Mouse (Mus musculus): Measurements from ENCODE around the gene Nufip1. TPM values are rescaled to one million over a fixed set of nuclear protein-coding genes. Genes with fewer than 3 reads are reported as not detected.
A peak's percentile ranks its signal among the peaks of the same experiment; 100 is the strongest.

Gene Nufip1
- total and polyA plus RNA-seq, 3 experiments = 8.5 to 18.1 (median 11.8) TPM

GRCm38 (mm10) chr14:76145868-76146267 is 35.2 kb downstream of the Nufip1 start:
- Histone ChIP-seq H3K4me3 (ENCODE audit: low read depth, low read length) (peak overlapping the region; percentile 57; the same call in 1 of the 2 replicates), H3K27me3 (ENCODE audit: insufficient read depth, low read length) (peaks cover 5% of the 10 kb centered on the region; the same call in 1 of the 2 replicates), H3K4me1 (ENCODE audit: insufficient read depth, low read depth, low read length) (peaks cover 61% of the 10 kb centered on the region), H3K9me3 (replicated peaks) (no peaks in the 10 kb centered on the region), H3K36me3 (replicated peaks) (no peaks in the 10 kb centered on the region)
- TF ChIP-seq GATA2 (IDR thresholded peaks at IDR 0.05; ENCODE audit: borderline replicate concordance, low read depth, low read length) = no peak
- no peak for TF ChIP-seq GATA1 (IDR thresholded peaks at IDR 0.05; ENCODE audit: borderline replicate concordance, low read length)
- TF ChIP-seq POLR2AphosphoS5 (IDR thresholded peaks at IDR 0.05; ENCODE audit: insufficient replicate concordance, low read depth, low read length) = no peak
- TF ChIP-seq TAL1 (conservative IDR thresholded peaks at IDR 0.05; ENCODE audit: low read depth, low read length) = peak; percentile 91
- ATAC-seq (ENCODE audit: extremely low read depth, insufficient number of reproducible peaks, low FRiP score, poor library complexity, severe bottlenecking) (peak; percentile 83), DNase-seq (ENCODE audit: low spot score) (peak; percentile 21)

GRCm38 (mm10) chr14:76147061-76147460 is 36.4 kb downstream of the Nufip1 start:
- DNase-seq (ENCODE audit: low spot score) = no peak
- Histone ChIP-seq H3K4me1 (ENCODE audit: insufficient read depth, low read depth, low read length) (peaks cover 68% of the 10 kb centered on the region), H3K36me3 (replicated peaks) (no peaks in the 10 kb centered on the region), H3K4me3 (ENCODE audit: low read depth, low read length) (no peak overlapping the region; the same call in 1 of the 2 replicates), H3K9me3 (replicated peaks) (no peaks in the 10 kb centered on the region), H3K27me3 (ENCODE audit: insufficient read depth, low read length) (peaks cover 5% of the 10 kb centered on the region; the same call in 1 of the 2 replicates)
- TF ChIP-seq CTCF (IDR thresholded peaks at IDR 0.05; ENCODE audit: low read depth, low read length) = no peak
- TF ChIP-seq POLR2AphosphoS5 (IDR thresholded peaks at IDR 0.05; ENCODE audit: insufficient replicate concordance, low read depth, low read length) = no peak
- no peak for TF ChIP-seq GATA2 (IDR thresholded peaks at IDR 0.05; ENCODE audit: borderline replicate concordance, low read depth, low read length)
- TF ChIP-seq TAL1 (conservative IDR thresholded peaks at IDR 0.05; ENCODE audit: low read depth, low read length) = no peak
- TF ChIP-seq GATA1 (IDR thresholded peaks at IDR 0.05; ENCODE audit: borderline replicate concordance, low read length) = no peak
- ATAC-seq (ENCODE audit: extremely low read depth, insufficient number of reproducible peaks, low FRiP score, poor library complexity, severe bottlenecking) = no peak

- TF ChIP-seq CTCF (IDR thresholded peaks at IDR 0.05; ENCODE audit: low read depth, low read length) (no peak), POLR2AphosphoS5 (IDR thresholded peaks at IDR 0.05; ENCODE audit: insufficient replicate concordance, low read depth, low read length) (no peak), TAL1 (conservative IDR thresholded peaks at IDR 0.05; ENCODE audit: low read depth, low read length) (no peak), GATA1 (IDR thresholded peaks at IDR 0.05; ENCODE audit: borderline replicate concordance, low read length) (no peak)
- H3K27me3 ChIP-seq (ENCODE audit: insufficient read depth, low read length) = peaks cover 5% of the 10 kb centered on the region; the same call in 1 of the 2 replicates
- ATAC-seq (ENCODE audit: extremely low read depth, insufficient number of reproducible peaks, low FRiP score, poor library complexity, severe bottlenecking) = no peak
- H3K36me3 ChIP-seq (replicated peaks) = no peaks in the 10 kb centered on the region
- peaks cover 68% of the 10 kb centered on the region for H3K4me1 ChIP-seq (ENCODE audit: insufficient read depth, low read depth, low read length)
- no peak for DNase-seq (ENCODE audit: low spot score)
- no peak overlapping the region for H3K4me3 ChIP-seq (ENCODE audit: low read depth, low read length)
- no peaks in the 10 kb centered on the region for H3K9me3 ChIP-seq (replicated peaks)
These were observed 37.6 kb downstream of the Nufip1 start for GRCm38 (mm10) chr14:76148294-76148693.

GRCm38 (mm10) chr14:76149531-76150179 is 39.0 kb downstream of the Nufip1 start:
- DNase-seq (ENCODE audit: low spot score) (no peak), ATAC-seq (ENCODE audit: extremely low read depth, insufficient number of reproducible peaks, low FRiP score, poor library complexity, severe bottlenecking) (no peak)
- H3K4me3 ChIP-seq (ENCODE audit: low read depth, low read length) = peak overlapping the region; percentile 27; the same call in 1 of the 2 replicates
- TF ChIP-seq TAL1 (conservative IDR thresholded peaks at IDR 0.05; ENCODE audit: low read depth, low read length) (no peak), GATA2 (IDR thresholded peaks at IDR 0.05; ENCODE audit: borderline replicate concordance, low read depth, low read length) (no peak), GATA1 (IDR thresholded peaks at IDR 0.05; ENCODE audit: borderline replicate concordance, low read length) (no peak), POLR2AphosphoS5 (IDR thresholded peaks at IDR 0.05; ENCODE audit: insufficient replicate concordance, low read depth, low read length) (no peak), CTCF (IDR thresholded peaks at IDR 0.05; ENCODE audit: low read depth, low read length) (no peak)
- H3K9me3 ChIP-seq (replicated peaks) = no peaks in the 10 kb centered on the region
- H3K27me3 ChIP-seq (ENCODE audit: insufficient read depth, low read length) = no peaks in the 10 kb centered on the region; the same call in 1 of the 2 replicates
- H3K36me3 ChIP-seq (replicated peaks) = no peaks in the 10 kb centered on the region
- H3K4me1 ChIP-seq (ENCODE audit: insufficient read depth, low read depth, low read length) = peaks cover 63% of the 10 kb centered on the region

GRCm38 (mm10) chr14:76150499-76150898 is 39.8 kb downstream of the Nufip1 start:
- peak overlapping the region; percentile 45; the same call in 1 of the 2 replicates for H3K4me3 ChIP-seq (ENCODE audit: low read depth, low read length)
- DNase-seq (ENCODE audit: low spot score) (no peak), ATAC-seq (ENCODE audit: extremely low read depth, insufficient number of reproducible peaks, low FRiP score, poor library complexity, severe bottlenecking) (no peak)
- TF ChIP-seq CTCF (IDR thresholded peaks at IDR 0.05; ENCODE audit: low read depth, low read length) = no peak
- TF ChIP-seq TAL1 (conservative IDR thresholded peaks at IDR 0.05; ENCODE audit: low read depth, low read length) = no peak
- no peak for TF ChIP-seq GATA1 (IDR thresholded peaks at IDR 0.05; ENCODE audit: borderline replicate concordance, low read length)
- TF ChIP-seq POLR2AphosphoS5 (IDR thresholded peaks at IDR 0.05; ENCODE audit: insufficient replicate concordance, low read depth, low read length) = no peak
- no peak for TF ChIP-seq GATA2 (IDR thresholded peaks at IDR 0.05; ENCODE audit: borderline replicate concordance, low read depth, low read length)
- no peaks in the 10 kb centered on the region for H3K9me3 ChIP-seq (replicated peaks)
- H3K4me1 ChIP-seq (ENCODE audit: insufficient read depth, low read depth, low read length) = peaks cover 58% of the 10 kb centered on the region
- H3K36me3 ChIP-seq (replicated peaks) = no peaks in the 10 kb centered on the region
- H3K27me3 ChIP-seq (ENCODE audit: insufficient read depth, low read length) = no peaks in the 10 kb centered on the region; the same call in 1 of the 2 replicates

GRCm38 (mm10) chr14:76151011-76151410 is 40.3 kb downstream of the Nufip1 start:
- TF ChIP-seq POLR2AphosphoS5 (IDR thresholded peaks at IDR 0.05; ENCODE audit: insufficient replicate concordance, low read depth, low read length) = no peak
- no peak for TF ChIP-seq TAL1 (conservative IDR thresholded peaks at IDR 0.05; ENCODE audit: low read depth, low read length)
- TF ChIP-seq CTCF (IDR thresholded peaks at IDR 0.05; ENCODE audit: low read depth, low read length) = no peak
- TF ChIP-seq GATA1 (IDR thresholded peaks at IDR 0.05; ENCODE audit: borderline replicate concordance, low read length) = no peak
- no peak for TF ChIP-seq GATA2 (IDR thresholded peaks at IDR 0.05; ENCODE audit: borderline replicate concordance, low read depth, low read length)
- Histone ChIP-seq H3K9me3 (replicated peaks) (no peaks in the 10 kb centered on the region), H3K36me3 (replicated peaks) (no peaks in the 10 kb centered on the region), H3K4me3 (ENCODE audit: low read depth, low read length) (no peak overlapping the region; the same call in 1 of the 2 replicates), H3K4me1 (ENCODE audit: insufficient read depth, low read depth, low read length) (peaks cover 53% of the 10 kb centered on the region), H3K27me3 (ENCODE audit: insufficient read depth, low read length) (no peaks in the 10 kb centered on the region; the same call in 1 of the 2 replicates)
- ATAC-seq (ENCODE audit: extremely low read depth, insufficient number of reproducible peaks, low FRiP score, poor library complexity, severe bottlenecking) (no peak), DNase-seq (ENCODE audit: low spot score) (no peak)

All from G1E (cell line).